Mouse (Mus musculus): Measurements from ENCODE around the gene Ncbp1.

GRCm38 (mm10) chr4:46116544-46117175, 21.8 kb upstream of the Ncbp1 start:
- TF ChIP-seq EP300 (IDR thresholded peaks at IDR 0.05) (no peak), CTCF (IDR thresholded peaks at IDR 0.05) (no peak)

Measured in lung, postnatal 0 days (tissue).